Mouse (Mus musculus) right cerebral cortex, adult 18-20 months (tissue): ENCODE data around the gene Ugt2a3.
A peak's percentile ranks its signal among the peaks of the same experiment; 100 is the strongest.
"Not testable (repeated sequence)": the region's sequence is repeated elsewhere in the genome, so short reads cannot be mapped to it uniquely, and the experiment has no call there.

ENCODE experiments used
- DNase-seq: peaks from one replicate; pipeline ENCODE4 v3.0.0; 2022; ENCODE audit warnings: mixed read lengths

Gene Ugt2a3

GRCm38 (mm10) chr5:87336961-87337697, at the start of gene Ugt2a3:
TSS of gene Ugt2a3 (minus strand) at chr5:87337195.
- DNase-seq, result no peak

- no peak for DNase-seq
Measured at GRCm38 (mm10) chr5:87380234-87380633, 43.2 kb upstream of the Ugt2a3 start.

DNA sequence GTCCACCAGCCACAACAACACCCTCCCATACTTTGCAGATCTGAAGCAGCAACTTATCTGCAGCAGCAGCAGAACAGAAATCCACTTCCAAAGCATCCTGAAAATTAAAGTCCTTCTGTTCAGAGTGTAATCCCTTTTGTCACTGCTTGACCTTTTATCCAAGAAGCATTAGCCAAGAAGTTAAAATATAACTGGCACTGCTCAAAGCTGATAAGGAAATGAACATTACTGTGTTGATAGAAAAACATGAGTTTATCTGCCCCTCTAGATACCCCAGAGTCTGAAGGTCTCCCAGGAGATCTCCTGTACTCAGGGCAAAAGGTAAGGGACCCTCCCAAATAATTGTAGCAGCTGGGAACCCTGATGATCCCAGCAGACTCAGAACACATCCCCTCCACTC, 42.8 kb upstream of the Ugt2a3 start:
- no peak for DNase-seq

DNA sequence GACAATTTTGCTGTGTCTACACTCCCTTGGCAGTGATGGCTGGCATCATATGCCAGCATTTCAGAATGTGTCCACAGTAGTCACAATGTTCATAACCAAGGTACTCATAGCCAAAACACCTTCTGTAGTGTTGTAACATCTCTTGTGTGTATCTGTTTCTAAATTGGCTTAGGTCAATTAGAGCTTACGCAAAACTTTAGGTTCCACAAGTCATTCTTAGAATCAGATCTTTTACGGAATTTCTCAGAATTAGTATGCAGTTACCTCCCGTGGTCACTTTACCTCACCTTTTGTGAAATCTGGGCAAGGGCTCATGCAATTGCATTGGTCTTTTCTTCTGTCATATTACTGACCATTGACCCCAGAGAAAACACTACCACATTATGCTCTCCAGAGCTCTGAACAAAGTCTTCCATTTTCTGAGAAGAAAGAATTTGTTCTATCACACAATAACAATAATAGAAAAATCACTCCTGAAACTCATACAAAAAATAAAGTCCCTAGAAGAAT, 38.9 kb upstream of the Ugt2a3 start:
- no peak for DNase-seq

- DNase-seq, result no peak
Measured at GRCm38 (mm10) chr5:87373502-87373863, 36.5 kb upstream of the Ugt2a3 start.

GRCm38 (mm10) chr5:87372788-87373501, 36.0 kb upstream of the Ugt2a3 start:
- DNase-seq, result not testable (repeated sequence)

GRCm38 (mm10) chr5:87350350-87350749, 13.4 kb upstream of the Ugt2a3 start:
- no peak for DNase-seq

DNA sequence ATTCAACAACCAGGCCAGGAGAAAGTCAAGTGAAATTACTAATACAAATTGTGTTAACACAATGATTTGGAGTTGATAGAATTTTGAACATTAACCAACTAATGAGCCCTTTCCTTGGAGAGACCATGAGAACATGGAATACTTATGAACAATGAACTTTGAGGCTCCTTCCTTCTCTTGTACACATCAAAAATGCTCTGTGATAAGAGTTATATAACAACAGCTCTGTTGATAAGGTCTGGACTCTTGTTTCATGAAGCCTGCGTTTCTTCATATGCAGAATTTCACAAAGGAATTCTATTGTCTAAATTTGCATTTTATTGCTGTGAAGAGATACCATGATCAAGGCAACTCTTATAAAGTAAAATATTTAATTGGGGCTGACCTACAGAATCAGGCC, 12.2 kb upstream of the Ugt2a3 start:
- not testable (repeated sequence) for DNase-seq

DNA sequence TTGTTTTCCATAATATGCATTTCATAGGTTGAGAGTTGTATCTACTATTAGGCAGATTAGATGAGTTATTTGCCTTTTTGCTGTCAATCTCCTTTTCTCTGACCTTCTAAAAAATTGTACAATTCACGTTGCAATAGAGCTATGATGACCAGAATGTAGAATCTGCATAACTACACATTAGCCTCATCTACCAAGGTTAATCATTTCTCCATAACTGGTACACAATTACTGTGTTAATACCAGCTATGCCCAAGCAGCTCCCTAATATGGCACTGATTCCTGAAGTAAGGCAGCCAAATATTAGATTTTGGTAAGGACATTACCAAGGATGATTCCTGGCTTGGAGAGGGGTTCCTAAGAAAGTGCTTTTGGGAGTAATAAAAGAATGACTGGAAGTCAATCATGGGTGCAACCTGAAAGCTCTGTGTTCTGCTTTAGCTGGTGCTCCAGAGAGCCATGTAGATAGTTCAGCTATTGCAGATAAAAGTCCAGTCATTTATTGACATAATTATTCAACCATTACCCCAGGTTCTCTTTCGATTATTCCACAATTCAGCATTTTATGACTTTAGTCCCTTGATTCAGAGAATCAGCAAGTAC, 10.6 kb upstream of the Ugt2a3 start:
- not testable (repeated sequence) for DNase-seq

DNA sequence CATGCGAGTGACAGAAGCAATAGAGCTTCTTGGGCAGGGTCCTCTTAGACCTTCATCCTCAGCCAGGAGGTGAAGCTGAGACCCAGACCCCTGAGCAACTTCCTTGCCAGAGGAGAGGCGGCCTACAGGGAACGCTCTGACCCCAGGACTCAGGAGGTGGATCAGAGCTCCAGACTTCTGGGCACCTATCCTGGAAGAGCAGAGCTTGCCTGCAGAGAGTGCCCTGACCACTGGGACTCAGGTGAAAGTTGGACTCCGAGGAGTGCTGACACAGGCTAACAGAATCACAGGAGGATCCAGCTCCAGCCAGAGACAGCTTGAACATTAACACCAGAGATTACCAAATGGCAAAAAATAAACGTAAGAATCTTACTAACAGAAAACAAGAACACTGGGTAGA, 3.5 kb upstream of the Ugt2a3 start:
- no peak for DNase-seq

DNA sequence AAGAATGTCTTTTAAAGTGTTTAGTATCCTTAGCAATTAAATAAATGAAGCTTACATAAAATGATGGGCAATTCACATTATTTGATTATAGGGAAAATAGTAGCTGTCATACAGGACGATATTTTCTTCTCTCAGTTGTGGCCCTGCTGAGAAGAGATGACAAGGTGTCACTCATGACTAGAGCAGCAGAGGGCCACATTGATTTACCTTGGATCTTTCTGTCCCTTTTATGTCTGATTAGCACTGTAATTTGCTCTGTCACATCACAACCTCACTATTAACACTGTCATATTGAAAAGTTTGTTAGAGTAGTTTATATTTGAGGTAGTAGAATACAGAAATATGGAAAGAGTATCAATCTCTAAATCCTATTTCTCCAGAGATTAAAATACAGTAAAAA, 1.8 kb downstream of the Ugt2a3 start:
- no peak for DNase-seq

GRCm38 (mm10) chr5:87333584-87333983, 3.4 kb downstream of the Ugt2a3 start:
- DNase-seq, result peak; percentile 4

- DNase-seq, result no peak
Measured at GRCm38 (mm10) chr5:87311392-87311791, 25.6 kb downstream of the Ugt2a3 start.

GRCm38 (mm10) chr5:87286180-87286579, 50.8 kb downstream of the Ugt2a3 start:
- not testable (repeated sequence) for DNase-seq

- DNase-seq, result not testable (repeated sequence)
Measured at GRCm38 (mm10) chr5:87275986-87276385, 61.0 kb downstream of the Ugt2a3 start.

- no peak for DNase-seq
Measured at GRCm38 (mm10) chr5:87275581-87275980, 61.4 kb downstream of the Ugt2a3 start.
